Mouse (Mus musculus) common myeloid progenitor, adult 5-6 weeks (primary cell): Measurements from ENCODE around the gene Prkn. TPM values are rescaled to one million over a fixed set of nuclear protein-coding genes. Genes with fewer than 3 reads are reported as not detected.
A peak's percentile ranks its signal among the peaks of the same experiment; 100 is the strongest.

Experiments used
- ATAC-seq: replicated peaks from 2 replicates; pipeline ENCODE4 v1.8.0; 2016; ENCODE audit warnings: low read depth, mild to moderate bottlenecking, moderate TSS enrichment, inconsistent platforms; ENCODE audit not compliant: poor library complexity, severe bottlenecking
- total RNA-seq: library from RNA; stranded (forward); fragments of 200-1000, 187-1606 nt; gene quantifications from 2 replicates; pipeline ENCODE4 v1.2.3, GENCODE M21; 2017

The Prkn gene
- total RNA-seq, 1 experiment from 2014 or later: 2.4 TPM

DNA sequence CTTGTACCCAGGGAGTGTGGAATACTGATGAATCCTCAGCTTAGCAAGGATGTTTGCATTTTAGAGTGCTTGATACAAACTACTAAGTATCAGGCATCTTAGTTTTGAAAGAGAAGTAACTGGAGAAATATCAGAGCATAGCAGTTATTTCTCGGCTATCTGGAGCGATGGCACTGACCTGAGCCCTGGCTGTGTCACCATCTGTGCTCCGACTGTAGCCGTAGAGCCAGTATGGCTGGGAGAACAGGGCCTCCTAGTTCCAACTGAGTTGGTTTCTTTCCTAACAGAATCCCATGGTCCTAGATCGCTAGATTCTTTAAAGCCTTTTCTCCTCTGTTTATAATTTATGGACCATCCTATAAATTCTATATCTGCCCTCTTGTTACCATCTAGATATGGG lies 122.0 kb downstream of the Prkn start:
- ATAC-seq: no peak

- 0 out of 2 replicates have a peak, but pooled peaks have one; percentile 32 for ATAC-seq
Observed at GRCm38 (mm10) chr17:10982136-10982535, 142.0 kb downstream of the Prkn start.

GRCm38 (mm10) chr17:10987040-10987439 lies 146.9 kb downstream of the Prkn start:
- ATAC-seq: no peak

DNA sequence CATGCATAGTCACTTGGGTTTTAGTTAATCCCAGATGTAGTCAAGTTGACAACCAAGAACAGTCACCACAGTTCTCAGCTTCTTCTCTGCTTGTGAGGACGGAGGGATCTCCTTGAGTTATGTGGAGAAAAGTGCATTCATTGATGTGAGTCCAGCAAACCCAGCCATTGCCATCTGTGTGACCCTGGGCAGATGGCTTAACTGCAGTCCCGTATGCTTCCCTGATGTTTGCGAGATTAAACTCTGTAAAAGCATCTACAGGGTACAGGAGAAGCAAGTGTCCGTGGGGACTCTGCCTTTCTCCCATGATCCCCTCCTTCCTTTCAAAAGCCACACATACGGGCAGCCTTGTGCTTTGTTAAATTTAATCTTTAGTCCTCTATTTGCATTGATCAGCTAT lies 157.1 kb downstream of the Prkn start:
- ATAC-seq: no peak

- no peak for ATAC-seq
Observed at GRCm38 (mm10) chr17:11023371-11023770, 183.2 kb downstream of the Prkn start.

DNA sequence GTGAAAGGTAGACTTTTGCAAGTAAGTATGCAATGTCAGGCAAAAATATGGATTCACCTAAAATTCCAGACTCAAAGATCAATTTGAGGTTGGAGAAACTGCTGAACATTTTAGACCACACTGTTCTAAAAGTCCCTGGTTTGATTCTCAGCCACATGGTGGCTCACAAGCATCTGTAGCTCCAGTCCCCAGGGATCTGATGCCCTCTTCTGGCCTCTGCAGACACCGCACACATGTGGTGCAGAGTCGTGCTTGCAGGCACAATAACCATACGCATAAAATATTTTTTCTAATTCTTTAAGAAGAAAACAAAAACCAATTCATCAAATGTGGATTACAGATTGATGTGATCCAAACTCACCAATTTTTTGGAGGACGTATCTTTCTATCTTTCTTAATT lies 189.2 kb downstream of the Prkn start:
- no peak for ATAC-seq

DNA sequence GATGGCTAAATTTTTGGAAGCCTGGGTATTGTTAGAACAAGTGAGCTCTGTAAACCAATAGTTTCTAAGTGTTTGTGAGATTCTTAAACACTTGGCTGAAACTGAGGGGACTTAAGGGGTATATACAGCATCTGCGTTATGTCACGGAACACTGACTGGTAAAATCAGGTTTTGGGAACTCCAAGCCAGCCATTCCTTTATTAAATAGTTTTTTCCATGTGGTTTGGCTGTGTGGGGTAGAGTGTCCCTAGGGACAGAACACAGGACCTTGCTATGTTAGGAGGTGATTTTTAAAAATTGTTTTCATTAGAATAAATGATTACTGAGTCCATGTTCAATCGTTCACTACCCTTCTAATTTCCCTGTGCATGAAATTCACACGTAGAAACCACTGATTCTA lies 190.8 kb downstream of the Prkn start:
- no peak for ATAC-seq

GRCm38 (mm10) chr17:11032366-11032765 lies 192.2 kb downstream of the Prkn start:
- ATAC-seq: no peak

GRCm38 (mm10) chr17:11033594-11033993 lies 193.4 kb downstream of the Prkn start:
- ATAC-seq: no peak

GRCm38 (mm10) chr17:11038272-11038671 lies 198.1 kb downstream of the Prkn start:
- ATAC-seq: no peak

DNA sequence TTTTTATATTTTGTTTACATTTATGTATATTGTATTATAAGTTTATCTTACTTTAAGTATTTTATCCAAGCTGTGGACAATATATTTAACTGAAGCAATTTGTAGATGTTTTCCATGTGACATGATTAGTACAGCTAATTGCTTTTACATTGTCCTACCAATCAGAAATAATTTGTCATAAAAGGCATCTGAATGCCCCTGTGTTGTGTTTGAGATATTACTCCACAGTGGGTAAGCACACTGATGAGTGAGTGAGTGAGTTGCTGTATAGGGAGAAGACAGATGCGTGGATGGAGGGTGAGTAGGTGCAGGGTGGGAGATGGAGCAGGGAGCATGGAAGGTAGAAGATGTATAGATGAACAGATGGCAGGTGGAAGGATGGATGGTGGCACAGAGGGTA lies 218.8 kb downstream of the Prkn start:
- no peak for ATAC-seq

DNA sequence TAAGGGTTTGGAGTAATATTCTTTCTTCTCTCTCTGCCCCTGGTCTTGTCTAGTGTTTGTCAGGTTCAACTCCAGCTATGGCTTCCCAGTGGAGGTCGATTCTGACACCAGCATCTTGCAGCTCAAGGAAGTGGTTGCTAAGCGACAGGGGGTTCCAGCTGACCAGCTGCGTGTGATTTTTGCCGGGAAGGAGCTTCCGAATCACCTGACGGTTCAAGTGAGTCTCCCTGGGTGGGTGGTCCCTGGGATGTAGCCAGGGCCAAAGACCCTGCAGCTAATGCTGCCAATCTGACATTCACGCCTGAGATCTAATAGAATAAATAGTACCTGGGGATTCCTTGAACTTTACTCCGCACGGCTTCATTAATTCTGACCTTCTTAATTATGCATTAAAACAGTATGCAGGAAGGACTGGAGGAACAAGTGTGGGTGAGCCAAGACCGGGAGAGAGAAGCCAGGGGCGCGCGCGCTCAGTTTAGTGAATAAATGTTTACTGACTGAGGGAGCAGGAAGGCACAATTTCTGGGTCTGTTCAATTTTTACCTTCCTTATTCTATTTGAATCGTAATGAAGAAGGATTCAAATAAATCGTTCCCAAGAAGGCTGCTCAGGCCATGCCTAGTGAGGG lies 227.0 kb downstream of the Prkn start:
- ATAC-seq: no peak

DNA sequence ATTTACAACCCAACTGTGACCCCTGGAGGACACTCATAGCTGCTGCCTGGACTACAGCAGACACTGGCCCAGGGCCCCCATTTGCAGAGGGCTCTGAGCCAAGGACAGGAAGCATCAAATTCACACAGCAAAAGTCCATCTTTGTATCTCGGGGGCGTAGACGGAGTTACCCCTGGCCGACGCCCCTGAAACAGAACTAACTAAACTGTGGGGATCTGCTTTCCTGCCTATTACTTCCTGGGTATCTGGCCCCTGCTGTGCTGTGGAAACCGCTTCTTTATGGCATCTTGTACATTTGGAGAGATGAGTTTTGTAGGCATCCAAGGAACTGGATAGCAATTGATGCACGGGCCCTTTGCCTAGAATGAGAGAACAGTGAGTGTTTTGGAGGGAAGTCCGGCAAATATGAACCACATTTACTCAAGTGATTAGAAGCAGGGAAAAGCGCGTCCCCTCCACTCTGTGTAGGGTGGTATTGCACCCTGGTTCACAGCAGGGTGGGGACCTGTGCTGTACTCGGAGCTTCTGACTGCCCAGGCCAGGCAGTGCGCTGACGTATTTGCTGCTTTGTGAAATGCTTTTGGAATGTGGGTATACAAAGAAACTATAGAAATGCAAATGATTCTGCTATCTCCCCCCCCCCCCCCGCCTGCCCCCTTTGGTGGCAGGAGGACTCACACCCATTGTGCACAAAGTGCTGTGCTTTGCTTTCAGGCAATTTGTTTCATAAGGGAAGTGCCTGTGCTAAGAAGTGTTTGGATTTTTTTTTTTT lies 227.7 kb downstream of the Prkn start:
- peak; percentile 71 for ATAC-seq

DNA sequence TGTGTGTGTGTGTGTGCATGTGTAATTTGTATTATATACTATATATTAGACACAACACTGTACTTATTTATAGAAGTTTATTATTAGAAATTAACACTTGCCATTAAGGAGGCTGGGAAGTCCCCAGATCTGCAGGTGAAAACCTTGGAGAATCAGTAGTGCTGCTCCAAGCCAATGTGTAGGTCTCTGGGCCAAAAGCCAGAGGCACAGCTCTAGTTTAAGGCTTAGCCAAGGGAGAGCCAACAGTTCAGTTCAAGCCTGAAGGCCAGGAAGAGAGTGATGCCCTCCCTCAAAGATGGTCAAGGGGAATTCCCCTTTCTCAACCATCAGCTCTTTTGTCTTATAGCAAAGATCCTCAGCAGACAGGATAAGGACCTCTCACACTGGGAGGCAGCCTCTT lies 230.8 kb downstream of the Prkn start:
- no peak for ATAC-seq

DNA sequence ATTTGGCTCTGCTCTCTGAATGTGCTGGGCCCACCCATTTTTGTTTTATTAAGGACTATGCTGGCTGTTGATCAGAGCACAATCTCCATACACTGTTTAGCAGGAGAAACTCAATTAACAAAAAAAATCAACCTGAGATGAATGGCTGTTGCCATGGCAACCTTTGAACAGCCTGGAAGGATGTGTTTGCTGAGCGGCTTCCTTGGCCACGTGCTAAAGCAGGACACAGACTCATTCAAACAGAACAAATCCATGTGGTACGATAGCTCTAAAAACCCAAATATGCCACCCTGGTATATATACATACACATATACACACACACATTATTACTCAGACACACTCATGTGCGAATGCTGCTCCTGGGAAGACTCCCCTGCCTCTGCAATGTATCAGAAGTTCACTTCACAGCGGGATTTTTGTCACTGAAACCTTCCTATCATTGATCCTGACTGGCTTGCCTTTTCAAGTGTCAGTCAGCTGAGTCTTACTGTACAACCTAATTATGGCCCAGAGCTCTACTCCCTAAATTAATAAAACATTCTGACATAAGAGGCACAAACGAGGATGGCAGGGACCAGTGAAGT lies 236.2 kb downstream of the Prkn start:
- no peak for ATAC-seq

DNA sequence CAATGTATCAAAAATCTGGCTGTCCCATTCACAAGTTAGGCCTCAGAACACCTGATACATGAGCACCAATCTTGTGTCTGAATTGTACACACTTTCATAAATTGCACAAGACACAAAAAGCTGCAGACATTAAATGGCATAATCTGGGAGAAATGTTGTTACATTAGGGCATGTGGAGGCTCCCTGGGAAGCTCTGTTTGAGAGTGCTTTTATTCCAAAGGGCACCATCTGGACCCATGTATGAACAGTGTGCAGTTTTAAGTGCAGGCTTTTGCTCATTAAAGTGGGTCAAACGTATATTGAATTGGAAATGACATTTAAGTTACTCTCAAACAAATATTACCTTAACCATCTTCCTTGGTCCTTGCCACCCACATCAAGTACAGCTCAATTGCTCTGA lies 246.3 kb downstream of the Prkn start:
- ATAC-seq: no peak

- ATAC-seq: no peak
Observed at GRCm38 (mm10) chr17:11087088-11087487, 246.9 kb downstream of the Prkn start.

DNA sequence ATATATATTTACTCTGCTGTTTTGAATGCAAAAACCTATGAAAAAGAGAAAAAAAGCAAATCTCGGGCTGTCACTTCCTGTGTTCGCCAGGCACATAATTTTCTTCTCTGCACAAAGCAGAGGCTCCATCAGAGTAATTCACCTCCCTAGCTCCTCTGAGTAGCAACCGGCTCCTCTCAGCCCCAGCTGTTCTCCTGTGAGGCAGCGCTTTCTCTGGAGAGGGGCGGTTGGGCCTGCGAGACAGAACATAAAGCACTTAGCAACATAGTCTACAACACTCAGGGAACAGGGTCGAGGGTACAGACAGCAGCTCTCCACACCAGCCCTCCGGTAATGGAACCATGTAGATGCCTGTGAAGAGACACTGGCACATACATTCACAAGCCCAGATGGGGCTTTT lies 247.6 kb downstream of the Prkn start:
- no peak for ATAC-seq

- no peak for ATAC-seq
Observed at GRCm38 (mm10) chr17:11089361-11089760, 249.2 kb downstream of the Prkn start.

- no peak for ATAC-seq
Observed at GRCm38 (mm10) chr17:11092900-11093299, 252.7 kb downstream of the Prkn start.

DNA sequence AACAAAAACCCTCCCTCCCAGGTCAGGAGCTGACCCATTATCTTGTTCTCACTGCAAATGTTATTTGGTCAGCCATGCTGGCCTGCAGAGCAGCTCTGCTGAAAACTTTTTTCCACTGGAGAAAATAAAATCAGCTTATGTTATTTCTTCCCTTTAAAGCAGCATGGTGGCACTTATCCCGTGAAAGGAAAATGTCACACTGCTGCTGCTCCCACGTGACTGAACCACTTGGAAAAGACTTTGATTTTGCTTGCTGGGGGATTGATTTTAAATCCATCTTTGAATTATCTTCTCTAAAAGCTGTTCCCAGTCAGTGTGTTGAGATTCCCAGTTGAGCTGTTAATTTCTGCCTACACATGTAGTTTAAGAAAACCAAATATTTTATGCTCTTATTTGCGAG lies 253.1 kb downstream of the Prkn start:
- no peak for ATAC-seq
